Mouse (Mus musculus) neural tube, embryonic 12.5 days (tissue): Measurements from ENCODE around the gene Galnt16. TPM values are rescaled to one million over a fixed set of nuclear protein-coding genes. Genes with fewer than 3 reads are reported as not detected.

ENCODE experiments used
- ATAC-seq: fragments of 200-750 bp; cut with Nextera tagmentation; 2 replicates; pipeline ENCODE4 v1.8.0; 2017; ENCODE audit warnings: low read depth, mild to moderate bottlenecking, moderate TSS enrichment, moderate library complexity; ENCODE audit not compliant: low FRiP score
- H3K27ac ChIP-seq: fragments of 300-500 bp; sonication (generic); 2 replicates; pipeline ENCODE4 v1.5.1; 2016
- H3K27me3 ChIP-seq: fragments of 300-500 bp; sonication (generic); replicated peaks from 2 replicates; pipeline ENCODE4 v1.6.1; 2016; ENCODE audit warnings: mild to moderate bottlenecking
- H3K36me3 ChIP-seq: fragments of 300-500 bp; sonication (generic); 2 replicates; pipeline ENCODE4 v1.6.1; 2016; ENCODE audit warnings: mild to moderate bottlenecking
- H3K4me1 ChIP-seq: fragments of 300-500 bp; sonication (generic); 2 replicates; pipeline ENCODE4 v1.6.1; 2016
- H3K4me2 ChIP-seq: fragments of 300-500 bp; sonication (generic); replicated peaks from 2 replicates; pipeline ENCODE4 v1.6.1; 2016; ENCODE audit warnings: mild to moderate bottlenecking
- H3K4me3 ChIP-seq: fragments of 300-500 bp; sonication (generic); 2 replicates; pipeline ENCODE4 v1.5.1; 2016
- H3K9ac ChIP-seq: fragments of 300-500 bp; sonication (generic); 2 replicates; pipeline ENCODE4 v1.6.1; 2016; ENCODE audit warnings: mild to moderate bottlenecking
- H3K9me3 ChIP-seq: fragments of 300-500 bp; sonication (generic); 2 replicates; pipeline ENCODE4 v1.6.1; 2016; ENCODE audit warnings: mild to moderate bottlenecking
- WGBS: fragments of 180-500 bp; shearing (Covaris S2); methylation state at CpG from one replicate; pipeline ENCODE4 v1.1.7; 2016; 5-methylcytosine and 5-hydroxymethylcytosine counted together
- polyA plus RNA-seq: library from polyadenylated mRNA; unstranded; fragments of >200 nt; fragmentation: Nextera tagmentation; extraction: Ambion mirVana; gene quantifications from 2 replicates; pipeline ENCODE4 v1.2.1, GENCODE M21; 2016

The Galnt16 gene
- polyA plus RNA-seq: 21.7 and 22.6 TPM in 2 replicates

- Histone ChIP-seq H3K4me3 (peak within 1 kb of the TSS; percentile 75), H3K4me1 (peaks cover 10% of the 10 kb centered on the region), H3K9ac (peak within 1 kb of the TSS; percentile 77), H3K9me3 (no peaks in the 10 kb centered on the region), H3K36me3 (no peaks in the 10 kb centered on the region), H3K27me3 (peaks cover 30% of the 10 kb centered on the region), H3K27ac (peak within 1 kb of the TSS; percentile 59; the same call in 1 of the 2 replicates), H3K4me2 (peak within 1 kb of the TSS; percentile 90)
- WGBS: 5% methylated on average over 14 of the region's 14 CpGs
- ATAC-seq: no peak
Observed at GRCm38 (mm10) chr12:80517977-80518376, at the start of gene Galnt16. Gene Galnt16 (plus strand): TSS chr12:80518277.

- no peaks in the 10 kb centered on the region for H3K9me3 ChIP-seq
- no peak overlapping the region for H3K4me3 ChIP-seq
- no peak overlapping the region for H3K9ac ChIP-seq
- no peaks in the 10 kb centered on the region for H3K4me1 ChIP-seq
- H3K36me3 ChIP-seq: no peaks in the 10 kb centered on the region
- no peak for ATAC-seq
- no peak overlapping the region for H3K4me2 ChIP-seq
- 92% methylated on average over 2 of the region's 2 CpGs for WGBS
- H3K27me3 ChIP-seq: no peaks in the 10 kb centered on the region
- H3K27ac ChIP-seq: no peak overlapping the region
Observed at GRCm38 (mm10) chr12:80470206-80470605, 47.9 kb upstream of the Galnt16 start.

GRCm38 (mm10) chr12:80471926-80472325 is 46.2 kb upstream of the Galnt16 start:
- no peak overlapping the region for H3K9ac ChIP-seq
- no peak overlapping the region for H3K4me3 ChIP-seq
- no peak overlapping the region for H3K4me2 ChIP-seq
- no peak overlapping the region for H3K27ac ChIP-seq
- no peak for ATAC-seq
- H3K4me1 ChIP-seq: no peaks in the 10 kb centered on the region
- H3K27me3 ChIP-seq: no peaks in the 10 kb centered on the region
- H3K36me3 ChIP-seq: 0 out of 2 replicates have a peak, but pooled peaks cover 2% of the 10 kb centered on the region
- WGBS: 84% methylated on average over 4 of the region's 4 CpGs
- H3K9me3 ChIP-seq: no peaks in the 10 kb centered on the region

DNA sequence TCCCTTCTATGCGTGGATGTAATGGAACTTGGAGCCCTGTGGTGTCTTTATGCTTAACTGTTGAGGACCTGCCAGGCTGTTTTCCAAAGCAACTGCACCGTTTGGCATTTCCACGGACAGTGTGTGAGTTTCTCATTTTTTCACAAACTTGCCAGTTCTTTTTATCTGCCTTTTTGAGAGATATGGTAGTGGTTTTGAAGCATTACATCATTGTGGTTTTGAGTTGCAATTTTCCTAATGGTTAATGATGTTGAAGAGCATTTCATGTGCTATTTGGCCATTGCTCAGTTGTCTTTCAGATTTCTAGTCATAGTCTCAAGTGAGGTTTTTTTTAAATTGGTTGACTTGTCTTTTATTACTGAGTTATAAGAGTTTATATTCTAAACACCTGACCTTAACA is 44.3 kb upstream of the Galnt16 start:
- 0 out of 2 replicates have a peak, but pooled peaks cover 2% of the 10 kb centered on the region for H3K36me3 ChIP-seq
- no peak overlapping the region for H3K4me2 ChIP-seq
- H3K4me3 ChIP-seq: no peak overlapping the region
- no peak overlapping the region for H3K27ac ChIP-seq
- no peak for ATAC-seq
- H3K27me3 ChIP-seq: no peaks in the 10 kb centered on the region
- no peak overlapping the region for H3K9ac ChIP-seq
- WGBS: 89% methylated on average over 3 of the region's 3 CpGs
- H3K4me1 ChIP-seq: no peaks in the 10 kb centered on the region
- no peaks in the 10 kb centered on the region for H3K9me3 ChIP-seq

DNA sequence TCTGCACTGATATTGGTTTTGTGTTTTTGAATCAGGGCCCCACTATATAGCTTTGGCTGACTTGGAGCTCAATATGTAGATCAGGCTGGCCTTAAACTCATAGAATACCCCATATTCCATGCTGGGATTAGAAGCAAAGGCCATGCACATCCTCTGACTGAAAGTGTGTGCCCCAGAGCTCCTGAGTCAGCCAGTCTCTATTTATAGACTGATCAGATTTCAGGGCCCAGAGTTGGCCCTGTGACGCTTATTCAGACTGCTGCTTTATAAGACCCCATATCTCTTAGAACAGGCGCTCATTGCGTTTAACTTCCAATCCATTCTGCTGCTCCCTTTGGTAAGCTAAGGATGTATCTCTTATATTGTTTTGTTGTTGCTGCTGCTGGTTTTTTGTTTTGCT is 38.1 kb upstream of the Galnt16 start:
- peaks cover 23% of the 10 kb centered on the region for H3K36me3 ChIP-seq
- 83% methylated on average over 3 of the region's 3 CpGs for WGBS
- ATAC-seq: no peak

DNA sequence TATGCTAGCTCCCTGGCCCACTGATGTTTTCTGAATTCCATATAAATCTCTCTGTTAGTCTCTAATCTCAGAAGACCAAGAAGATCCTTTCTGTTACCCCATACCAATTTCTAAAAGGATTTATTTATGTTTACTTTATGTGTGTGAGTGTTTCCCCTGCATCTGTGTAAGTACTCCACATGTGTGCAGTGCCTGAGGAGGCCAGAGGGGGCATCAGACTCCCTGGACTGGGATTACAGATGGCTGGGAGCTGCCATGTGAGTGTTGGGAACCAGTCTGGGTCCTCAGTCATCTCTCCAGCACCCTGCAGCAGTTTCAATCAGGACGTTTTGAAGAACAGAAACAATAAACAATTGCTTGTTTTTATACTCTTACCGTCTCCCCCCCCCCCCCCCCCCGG is 34.7 kb upstream of the Galnt16 start:
- WGBS: 68% methylated on average over 3 of the region's 3 CpGs

More for the DNA sequence above, 38.1 kb upstream of the Galnt16 start:
- Histone ChIP-seq H3K27me3 (no peaks in the 10 kb centered on the region), H3K4me3 (no peak overlapping the region), H3K4me1 (no peaks in the 10 kb centered on the region), H3K9ac (no peak overlapping the region), H3K9me3 (no peaks in the 10 kb centered on the region), H3K27ac (no peak overlapping the region), H3K4me2 (no peak overlapping the region)

DNA sequence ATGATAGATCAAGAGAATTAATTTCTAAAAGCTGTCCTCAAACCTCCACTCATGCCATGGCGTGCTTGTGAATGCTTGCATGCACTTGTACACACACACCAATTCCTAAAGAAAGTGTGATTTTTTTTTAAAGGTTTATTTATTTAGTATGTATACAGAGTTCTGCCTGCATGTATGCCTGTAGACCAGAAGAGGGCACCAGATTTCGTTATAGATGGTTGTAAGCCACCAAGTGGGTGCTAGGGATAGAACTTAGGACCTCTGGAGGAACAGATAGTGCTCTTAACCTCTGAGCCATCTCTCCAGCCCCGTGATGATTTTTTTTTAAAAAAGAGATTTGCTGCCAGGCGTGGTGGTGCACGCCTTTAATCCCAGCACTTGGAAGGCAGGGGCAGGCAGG is 24.8 kb upstream of the Galnt16 start:
- no peaks in the 10 kb centered on the region for H3K4me1 ChIP-seq
- no peak for ATAC-seq
- H3K4me2 ChIP-seq: no peak overlapping the region
- H3K4me3 ChIP-seq: no peak overlapping the region
- no peaks in the 10 kb centered on the region for H3K9me3 ChIP-seq
- H3K27me3 ChIP-seq: no peaks in the 10 kb centered on the region
- no peak overlapping the region for H3K27ac ChIP-seq
- no peak overlapping the region for H3K9ac ChIP-seq
- peaks cover 48% of the 10 kb centered on the region for H3K36me3 ChIP-seq
- 96% methylated on average over 5 of the region's 5 CpGs for WGBS

More for the DNA sequence above, 34.7 kb upstream of the Galnt16 start:
- Histone ChIP-seq H3K27ac (no peak overlapping the region), H3K9me3 (no peaks in the 10 kb centered on the region), H3K9ac (no peak overlapping the region), H3K36me3 (peaks cover 28% of the 10 kb centered on the region), H3K27me3 (no peaks in the 10 kb centered on the region), H3K4me3 (no peak overlapping the region), H3K4me1 (no peaks in the 10 kb centered on the region), H3K4me2 (no peak overlapping the region)
- no peak for ATAC-seq

GRCm38 (mm10) chr12:80495691-80496090 is 22.4 kb upstream of the Galnt16 start:
- no peak for ATAC-seq
- Histone ChIP-seq H3K4me3 (no peak overlapping the region), H3K9me3 (no peaks in the 10 kb centered on the region), H3K27me3 (no peaks in the 10 kb centered on the region), H3K4me2 (no peak overlapping the region), H3K36me3 (peaks cover 30% of the 10 kb centered on the region), H3K27ac (no peak overlapping the region), H3K9ac (no peak overlapping the region), H3K4me1 (no peaks in the 10 kb centered on the region)
- WGBS: 95% methylated on average over 1 of the region's 1 CpGs

- H3K4me2 ChIP-seq: no peak overlapping the region
- ATAC-seq: no peak
Observed at GRCm38 (mm10) chr12:80498356-80498755, 19.7 kb upstream of the Galnt16 start.

GRCm38 (mm10) chr12:80500506-80500905 is 17.6 kb upstream of the Galnt16 start:
- 36% methylated on average over 1 of the region's 1 CpGs for WGBS
- Histone ChIP-seq H3K36me3 (peaks cover 3% of the 10 kb centered on the region; the same call in 1 of the 2 replicates), H3K4me1 (no peaks in the 10 kb centered on the region), H3K4me2 (no peak overlapping the region), H3K9me3 (no peaks in the 10 kb centered on the region), H3K27ac (no peak overlapping the region), H3K4me3 (no peak overlapping the region), H3K27me3 (no peaks in the 10 kb centered on the region), H3K9ac (no peak overlapping the region)
- no peak for ATAC-seq

More at GRCm38 (mm10) chr12:80498356-80498755, 19.7 kb upstream of the Galnt16 start:
- Histone ChIP-seq H3K9ac (no peak overlapping the region), H3K27ac (no peak overlapping the region), H3K27me3 (no peaks in the 10 kb centered on the region), H3K4me1 (no peaks in the 10 kb centered on the region), H3K36me3 (peaks cover 7% of the 10 kb centered on the region), H3K9me3 (no peaks in the 10 kb centered on the region), H3K4me3 (no peak overlapping the region)
- 63% methylated on average over 4 of the region's 4 CpGs for WGBS

- 84% methylated on average over 5 of the region's 5 CpGs for WGBS
- Histone ChIP-seq H3K9ac (no peak overlapping the region), H3K9me3 (no peaks in the 10 kb centered on the region), H3K4me2 (no peak overlapping the region), H3K4me3 (no peak overlapping the region), H3K36me3 (no peaks in the 10 kb centered on the region), H3K27ac (no peak overlapping the region), H3K4me1 (peaks cover 9% of the 10 kb centered on the region), H3K27me3 (no peaks in the 10 kb centered on the region)
- no peak for ATAC-seq
Observed at GRCm38 (mm10) chr12:80504718-80505117, 13.4 kb upstream of the Galnt16 start.

GRCm38 (mm10) chr12:80507041-80507745 is 10.9 kb upstream of the Galnt16 start:
- Histone ChIP-seq H3K9ac (no peak overlapping the region), H3K9me3 (no peaks in the 10 kb centered on the region), H3K27ac (no peak overlapping the region), H3K36me3 (no peaks in the 10 kb centered on the region), H3K4me2 (no peak overlapping the region), H3K27me3 (no peaks in the 10 kb centered on the region), H3K4me3 (no peak overlapping the region), H3K4me1 (peaks cover 9% of the 10 kb centered on the region)
- no peak for ATAC-seq
- WGBS: 40% methylated on average over 14 of the region's 14 CpGs

DNA sequence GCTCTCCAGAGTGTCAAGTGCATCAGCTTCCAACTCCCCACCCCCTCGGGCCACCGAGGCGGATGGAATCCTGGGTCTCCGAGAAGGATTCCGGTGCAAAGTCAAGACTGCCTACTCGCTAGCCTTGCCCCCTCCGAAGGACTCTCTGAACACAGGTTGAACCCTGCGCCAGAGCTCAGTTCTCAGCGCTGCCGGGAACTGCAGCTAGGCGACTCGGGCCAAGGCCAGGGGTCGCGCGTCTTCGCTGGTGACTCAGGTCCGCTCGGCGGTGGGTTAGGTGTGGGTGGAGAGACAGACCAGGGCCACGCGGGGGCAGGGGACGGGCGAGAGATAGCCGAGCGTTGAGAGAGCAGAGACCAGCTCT is 298 bp downstream of the Galnt16 start:
- peaks cover 30% of the 10 kb centered on the region for H3K27me3 ChIP-seq
- whole genome bisulfite sequencing: under 1% methylated on average over 25 of the region's 25 CpGs
- ATAC-seq: peak; percentile 65

More for the DNA sequence above, 298 bp downstream of the Galnt16 start:
- Histone ChIP-seq H3K27ac (no peak overlapping the region), H3K4me2 (peak overlapping the region; percentile 90), H3K9me3 (no peaks in the 10 kb centered on the region), H3K4me1 (peaks cover 10% of the 10 kb centered on the region), H3K36me3 (no peaks in the 10 kb centered on the region), H3K4me3 (peak overlapping the region; percentile 75), H3K9ac (peak overlapping the region; percentile 77)
